Mouse (Mus musculus) embryonic fibroblast, embryonic 13.5 days (primary cell): ENCODE measurements at regions not wholly inside any gene's neighbourhood (a gene's known extent, or its start where the extent isn't known, plus 50 kb on each side); places are given as distances from the start of the nearest gene placed in this dataset.

Experiments
- H3K27ac ChIP-seq: 2 replicates; pipeline ENCODE4 v1.5.1; 2012; ENCODE audit warnings: low read length, control low read depth, inconsistent platforms; ENCODE audit not compliant: insufficient read depth
- H3K4me1 ChIP-seq: 2 replicates; pipeline ENCODE4 v1.6.1; 2011; ENCODE audit warnings: low read length; ENCODE audit not compliant: control insufficient read depth, insufficient read depth
- H3K4me3 ChIP-seq: 2 replicates; pipeline ENCODE4 v1.5.1; 2011; ENCODE audit warnings: mild to moderate bottlenecking, control low read depth, low read length; ENCODE audit not compliant: insufficient read depth
- CTCF ChIP-seq: IDR thresholded peaks from 2 replicates; pipeline ENCODE4 v1.5.1; 2011; ENCODE audit warnings: mild to moderate bottlenecking, control low read depth, low read length, moderate library complexity, borderline replicate concordance; ENCODE audit not compliant: insufficient read depth
- POLR2A ChIP-seq: IDR thresholded peaks from 2 replicates; pipeline ENCODE4 v1.6.1; 2011; ENCODE audit warnings: low read depth, mild to moderate bottlenecking, control low read depth, low read length, moderate library complexity

GRCm38 (mm10) chr2:92831784-92832183, 83.1 kb upstream of the Syt13 start:
- Histone ChIP-seq H3K27ac (no peak overlapping the region), H3K4me1 (no peaks in the 10 kb centered on the region), H3K4me3 (no peak overlapping the region)
- TF ChIP-seq POLR2A (no peak), CTCF (no peak)

GRCm38 (mm10) chr2:92836203-92836602, 78.7 kb upstream of the Syt13 start:
- Histone ChIP-seq H3K27ac (no peak overlapping the region), H3K4me3 (no peak overlapping the region), H3K4me1 (no peaks in the 10 kb centered on the region)
- TF ChIP-seq CTCF (no peak), POLR2A (no peak)

GRCm38 (mm10) chr2:92838012-92838411, 76.9 kb upstream of the Syt13 start:
- H3K27ac ChIP-seq = no peak overlapping the region
- no peak overlapping the region for H3K4me3 ChIP-seq
- no peak for TF ChIP-seq CTCF
- TF ChIP-seq POLR2A = no peak
- H3K4me1 ChIP-seq = no peaks in the 10 kb centered on the region

GRCm38 (mm10) chr2:92840009-92840408, 74.9 kb upstream of the Syt13 start:
- Histone ChIP-seq H3K4me3 (no peak overlapping the region), H3K27ac (no peak overlapping the region), H3K4me1 (no peaks in the 10 kb centered on the region)
- TF ChIP-seq POLR2A (no peak), CTCF (peak; percentile 65; the same call in 1 of the 2 replicates)

DNA sequence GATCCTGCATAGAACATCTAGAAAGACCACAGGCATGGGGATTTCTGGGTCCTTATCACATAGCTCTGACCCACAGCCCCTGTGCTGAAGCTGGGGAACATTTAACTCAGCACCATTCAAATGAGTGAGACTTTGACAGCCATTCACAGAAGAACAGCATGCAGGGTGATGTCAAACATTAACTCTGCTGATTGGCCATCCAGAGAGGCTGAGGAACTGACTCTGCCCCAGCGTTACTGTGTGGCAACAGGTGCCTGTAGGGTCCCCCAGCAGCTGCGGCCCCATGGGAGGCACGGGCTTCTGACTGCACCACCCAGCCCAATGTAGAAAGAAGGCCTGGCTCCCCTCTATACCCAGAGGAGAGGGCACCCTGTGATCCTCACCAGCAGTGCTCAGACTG, 73.3 kb upstream of the Syt13 start:
- TF ChIP-seq CTCF (no peak), POLR2A (no peak)
- Histone ChIP-seq H3K4me1 (no peaks in the 10 kb centered on the region), H3K4me3 (no peak overlapping the region), H3K27ac (no peak overlapping the region)

DNA sequence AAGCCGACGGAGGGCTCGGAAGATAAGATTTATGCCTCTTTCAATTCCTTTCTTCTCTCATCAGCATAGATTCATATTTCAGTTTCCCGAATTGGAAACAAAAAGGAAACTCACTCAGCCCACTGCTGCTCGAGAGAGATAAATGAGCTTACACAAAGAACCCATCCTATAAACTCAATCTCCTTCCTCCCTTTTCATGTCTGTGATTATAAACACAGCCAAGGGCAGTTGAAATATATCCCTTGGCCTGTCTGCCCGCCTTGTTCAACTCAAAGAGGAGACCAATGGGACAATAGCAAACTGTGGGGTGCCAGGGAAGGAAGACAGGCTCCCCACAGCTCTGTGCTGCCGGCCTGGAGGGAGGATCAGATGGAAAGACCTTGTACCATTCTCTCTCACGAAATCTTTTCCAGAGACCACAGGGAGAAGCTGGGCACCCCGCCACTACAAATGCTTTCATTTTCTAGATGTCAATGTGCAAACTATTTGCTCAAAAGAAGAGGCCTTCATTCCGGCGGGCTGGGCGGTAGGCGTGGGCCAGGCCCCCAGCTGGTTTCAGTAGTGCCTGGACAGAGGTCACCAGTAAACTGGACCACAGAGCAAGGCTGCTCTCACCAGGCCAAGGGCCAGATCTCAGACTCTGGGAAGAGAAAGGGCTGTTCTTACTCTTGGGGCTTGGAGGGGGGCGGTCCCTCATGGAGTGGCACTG, 69.7 kb upstream of the Syt13 start:
- Histone ChIP-seq H3K27ac (0 out of 2 replicates have a peak overlapping the region, but pooled peaks have one; percentile 25), H3K4me1 (no peaks in the 10 kb centered on the region), H3K4me3 (no peak overlapping the region)
- no peak for TF ChIP-seq POLR2A
- no peak for TF ChIP-seq CTCF

GRCm38 (mm10) chr2:92848962-92849361, 65.9 kb upstream of the Syt13 start:
- no peak overlapping the region for H3K4me3 ChIP-seq
- no peak overlapping the region for H3K27ac ChIP-seq
- TF ChIP-seq POLR2A (no peak), CTCF (no peak)

DNA sequence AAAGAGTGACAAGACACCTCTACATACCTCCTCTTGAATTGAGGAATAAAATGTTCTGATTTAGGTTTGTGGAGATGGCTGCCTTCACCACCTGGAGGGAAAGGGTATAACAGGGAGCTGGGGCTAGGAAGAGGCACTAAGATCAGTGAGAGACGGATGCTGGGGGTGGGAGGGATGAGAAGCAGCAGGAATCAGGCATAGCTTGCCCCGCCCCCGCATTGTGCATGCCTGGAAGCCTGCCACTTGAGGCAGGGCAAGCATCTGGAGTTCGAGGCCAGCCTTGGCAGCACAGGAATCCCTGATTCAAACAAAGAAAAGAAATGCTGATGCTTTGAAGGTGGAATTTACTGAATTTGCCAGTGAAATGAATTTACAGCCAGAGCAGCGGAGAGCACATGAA, 63.6 kb upstream of the Syt13 start:
- TF ChIP-seq POLR2A (no peak), CTCF (no peak)
- H3K27ac ChIP-seq = no peak overlapping the region
- H3K4me1 ChIP-seq = no peaks in the 10 kb centered on the region
- H3K4me3 ChIP-seq = no peak overlapping the region

More at GRCm38 (mm10) chr2:92848962-92849361, 65.9 kb upstream of the Syt13 start:
- no peaks in the 10 kb centered on the region for H3K4me1 ChIP-seq

- TF ChIP-seq POLR2A (no peak), CTCF (no peak)
These were observed 61.7 kb upstream of the Syt13 start for GRCm38 (mm10) chr2:92853175-92853574.

DNA sequence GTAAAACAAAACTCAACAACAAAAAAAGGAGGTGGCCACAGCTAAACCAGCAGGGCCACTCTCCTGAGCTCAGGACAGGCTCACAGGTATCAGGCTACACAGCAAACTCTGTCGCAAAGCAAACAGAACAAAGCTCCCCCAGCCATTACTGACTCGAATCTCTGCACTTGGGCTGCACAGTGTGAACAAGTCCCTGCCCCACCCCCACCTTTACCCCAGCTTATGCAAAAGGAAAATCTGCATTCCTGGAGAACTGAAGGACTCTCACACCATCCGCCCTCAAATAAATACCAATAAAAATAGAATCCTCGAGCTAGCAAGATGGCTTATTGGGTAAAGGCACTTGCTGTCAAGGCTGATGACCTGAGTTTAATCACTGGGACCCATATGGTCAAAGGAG, 60.6 kb upstream of the Syt13 start:
- Histone ChIP-seq H3K27ac (no peak overlapping the region), H3K4me3 (no peak overlapping the region), H3K4me1 (no peaks in the 10 kb centered on the region)
- TF ChIP-seq POLR2A = no peak
- no peak for TF ChIP-seq CTCF

More at GRCm38 (mm10) chr2:92853175-92853574, 61.7 kb upstream of the Syt13 start:
- no peaks in the 10 kb centered on the region for H3K4me1 ChIP-seq
- H3K4me3 ChIP-seq = no peak overlapping the region
- H3K27ac ChIP-seq = no peak overlapping the region
